Mouse (Mus musculus) CD4-positive, CD25-positive, alpha-beta regulatory T cell (primary cell): ENCODE measurements around the gene Ppp1r36. TPM values are rescaled to one million over a fixed set of nuclear protein-coding genes. Genes with fewer than 3 reads are reported as not detected.

Source experiments
- polyA plus RNA-seq: library from polyadenylated mRNA; unstranded; fragments of 100-300 nt; shearing (Covaris generic); gene quantifications from one replicate; pipeline ENCODE4 v1.2.1, GENCODE M21; 2017

Gene Ppp1r36
- polyA plus RNA-seq, result 0.08 TPM

DNA sequence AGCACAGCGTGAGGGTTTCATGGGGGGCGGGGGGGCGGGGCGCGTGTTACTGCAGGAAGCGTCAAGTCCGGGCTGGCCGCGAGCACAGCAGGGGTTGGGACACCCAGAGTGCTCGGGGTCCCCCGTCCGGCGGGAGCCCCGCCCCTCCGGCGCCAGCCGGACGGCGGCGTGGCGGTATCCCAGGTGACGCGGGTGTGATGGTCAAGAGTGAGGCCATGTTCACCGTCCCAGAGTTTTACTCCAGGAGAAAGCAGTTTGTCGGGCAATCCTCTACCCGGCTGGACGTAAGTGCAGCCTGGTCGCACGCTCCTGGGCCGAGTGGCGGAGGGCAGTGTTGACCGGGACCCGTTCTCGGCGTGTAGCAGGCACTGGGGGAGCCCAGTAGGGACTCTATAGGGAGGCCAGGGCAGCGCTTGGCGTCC, at the start of gene Ppp1r36:
Ppp1r36 (plus strand) TSS at position 106 of the 422 bp plus-strand sequence.

DNA sequence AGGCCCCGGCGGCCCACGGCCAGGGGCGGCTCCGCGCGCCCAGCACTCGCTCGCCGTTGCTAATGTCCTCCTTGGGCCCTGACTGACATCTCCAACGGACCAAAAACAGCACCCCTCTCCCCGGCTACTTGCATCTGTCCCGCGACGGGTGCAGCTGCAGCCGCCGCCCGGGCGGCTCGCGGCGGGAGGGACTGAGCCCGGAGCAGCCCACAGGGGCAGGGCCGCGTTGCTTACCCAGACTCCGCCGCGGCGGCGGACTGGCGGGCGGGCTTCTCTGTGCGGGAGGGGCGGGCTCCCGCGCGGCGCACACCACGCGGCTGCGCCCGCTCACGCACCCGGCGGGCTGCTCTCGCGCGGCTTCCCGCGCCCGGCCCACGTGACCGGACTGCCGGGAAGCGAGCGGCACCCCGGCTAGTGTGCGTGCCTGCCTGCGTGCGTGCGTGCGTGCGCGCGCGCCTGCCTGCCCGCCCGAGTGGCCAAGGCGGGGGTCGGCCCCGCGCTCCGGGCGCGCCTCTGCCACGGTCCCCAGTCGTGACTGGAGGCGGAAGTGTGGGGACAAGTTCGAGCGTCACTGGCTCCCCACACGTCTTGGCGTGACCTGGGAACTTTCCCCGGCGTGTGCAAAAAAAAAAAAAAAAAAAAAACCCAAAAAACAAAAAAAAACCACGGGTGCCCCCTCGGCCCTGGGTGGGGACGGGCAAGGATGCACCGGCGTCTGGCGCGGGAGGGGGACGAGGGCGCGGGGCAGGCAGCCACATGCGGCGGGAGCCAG, 47.9 kb upstream of the Ppp1r36 start, which contains the start of gene Zbtb25:
Zbtb25 (minus strand) TSS at position 397 of the 772 bp plus-strand sequence.

DNA sequence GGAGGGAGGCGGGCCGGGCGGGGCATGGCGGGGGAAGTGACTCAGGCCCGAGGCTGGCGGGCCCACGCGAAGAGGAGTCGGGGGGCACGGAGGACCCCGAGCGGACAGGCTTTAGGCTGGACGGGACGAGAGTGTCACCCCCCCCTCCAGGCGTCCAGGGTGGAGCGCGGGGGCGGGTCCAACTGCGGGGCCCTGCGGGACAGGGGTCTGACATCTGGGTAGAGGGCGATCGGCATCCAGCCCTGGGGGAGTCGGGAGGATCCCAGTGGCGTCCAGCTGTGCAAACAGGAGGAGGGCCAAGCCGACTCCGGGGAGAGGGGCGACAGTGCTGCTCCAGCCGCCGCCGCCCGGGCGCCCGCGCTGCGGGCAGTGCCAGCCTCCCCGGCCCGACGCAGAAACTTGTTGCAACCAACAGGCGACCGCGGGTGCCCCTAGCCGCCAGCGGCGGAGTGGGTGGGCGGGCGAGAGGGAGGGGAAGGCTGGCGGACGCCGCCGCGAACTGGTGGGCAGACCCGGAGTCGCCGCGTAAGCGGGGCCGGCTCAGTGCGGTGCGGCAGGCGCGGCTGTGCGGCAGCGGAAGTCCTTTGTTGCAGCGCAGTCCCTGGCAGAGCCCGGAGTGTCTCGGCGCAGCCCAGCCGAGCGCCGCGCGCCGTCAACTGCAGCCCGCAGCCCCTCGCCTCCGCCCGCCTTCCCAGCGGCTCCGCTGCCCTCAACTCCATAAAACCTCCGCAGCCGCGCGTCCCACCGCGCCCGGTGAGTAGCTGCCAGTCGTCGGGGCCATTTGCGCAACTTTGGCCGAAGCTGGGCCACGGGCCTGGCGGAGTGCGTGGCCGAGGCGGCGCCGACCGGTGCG, 47.1 kb upstream of the Ppp1r36 start, which contains the start of gene Zbtb1:
Zbtb1 (plus strand) TSS at position 289 of the 853 bp plus-strand sequence.

DNA sequence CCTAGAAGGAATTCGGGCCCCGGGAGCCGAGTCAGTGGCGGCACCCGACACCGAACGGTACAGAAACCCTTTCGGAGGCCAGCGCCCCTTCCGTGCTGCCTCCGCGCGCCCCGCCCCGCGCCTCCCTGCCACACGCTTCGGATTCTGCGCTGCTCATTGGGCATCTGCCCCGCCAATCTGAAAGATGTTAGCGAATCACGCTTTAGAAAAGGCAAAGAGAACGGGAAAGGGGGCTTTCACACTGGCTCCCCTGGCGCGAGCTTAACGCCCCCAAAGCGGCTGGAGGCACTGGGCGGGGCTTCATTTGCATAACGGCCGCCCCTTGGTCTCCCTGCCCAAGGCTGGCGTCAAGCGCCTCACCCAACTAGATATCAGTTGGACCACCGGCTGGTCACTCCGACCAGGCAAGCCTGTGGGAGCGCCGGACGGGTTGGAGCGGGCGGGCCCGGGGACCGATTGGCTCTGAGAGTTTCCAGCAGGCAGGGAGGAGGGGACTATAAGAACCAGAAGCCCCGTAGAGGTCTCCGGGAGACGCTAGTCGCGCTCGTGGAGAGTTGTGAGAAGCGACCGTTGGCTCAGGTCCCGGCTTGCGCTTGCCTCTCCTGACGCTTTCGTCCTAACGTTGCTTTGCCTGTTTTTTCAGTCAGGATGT, 13.3 kb upstream of the Ppp1r36 start, which contains the start of gene Hspa2:
Hspa2 (plus strand) TSS at position 291 of the 652 bp plus-strand sequence.

Other genes with a start within 250 kb of the Ppp1r36 start
- gene Esr2, start 240.3 kb upstream of the Ppp1r36 start, polyA plus RNA-seq, result not detected
- not detected for gene Tex21, start 170.8 kb upstream of the Ppp1r36 start, polyA plus RNA-seq
- 50.7 TPM for gene Mthfd1, start 162.2 kb upstream of the Ppp1r36 start, polyA plus RNA-seq
- 1.4 TPM for gene Akap5, start 92.6 kb upstream of the Ppp1r36 start, polyA plus RNA-seq
- 62.1 TPM for gene Zbtb25, start 47.9 kb upstream of the Ppp1r36 start, polyA plus RNA-seq
- 25.3 TPM for gene Zbtb1, start 47.3 kb upstream of the Ppp1r36 start, polyA plus RNA-seq
- gene Hspa2, start 13.4 kb upstream of the Ppp1r36 start, polyA plus RNA-seq, result 1.9 TPM
- gene Plekhg3, start 113.4 kb downstream of the Ppp1r36 start, polyA plus RNA-seq, result 0.95 TPM